Mouse (Mus musculus): ENCODE data around the gene Mrpl45. TPM values are rescaled to one million over a fixed set of nuclear protein-coding genes. Genes with fewer than 3 reads are reported as not detected.

Gene Mrpl45
- polyA plus RNA-seq, 1 experiment from 2014 or later: 38.5 TPM

DNA sequence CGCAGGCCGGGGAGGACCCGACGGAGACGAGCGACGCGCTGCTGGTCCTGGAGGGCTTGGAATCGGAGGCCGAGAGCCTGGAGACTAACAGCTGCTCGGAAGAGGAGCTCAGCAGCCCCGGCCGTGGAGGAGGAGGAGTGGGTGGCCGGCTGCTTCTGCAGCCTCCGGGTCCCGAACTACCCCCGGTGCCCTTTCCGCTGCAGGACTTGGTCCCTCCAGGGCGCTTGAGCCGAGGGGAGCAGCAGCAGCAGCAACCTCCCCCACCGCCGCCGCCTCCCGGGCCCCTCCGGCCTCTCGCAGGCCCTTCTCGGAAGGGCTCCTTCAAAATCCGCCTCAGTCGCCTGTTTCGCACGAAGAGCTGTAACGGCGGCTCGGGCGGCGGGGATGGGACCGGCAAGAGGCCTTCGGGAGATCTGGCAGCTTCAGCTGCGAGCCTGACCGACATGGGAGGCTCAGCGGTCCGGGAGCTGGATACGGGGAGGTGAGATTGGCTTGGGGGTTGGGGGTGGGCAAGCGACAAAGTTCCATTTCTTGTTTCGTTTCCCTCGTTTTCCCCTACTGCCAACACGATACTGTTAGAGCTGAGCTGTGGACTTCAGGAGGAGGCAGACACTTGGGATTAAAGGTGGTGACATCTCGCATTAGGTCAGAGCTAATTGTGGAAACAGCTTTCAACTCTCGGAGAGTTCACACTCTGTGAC, 47.6 kb downstream of the Mrpl45 start:
- no peaks in the 10 kb centered on the region for H3K27me3 ChIP-seq (ENCODE audit: control insufficient read depth, insufficient read depth, low read length)
- peak overlapping the region; percentile 69 for H3K4me2 ChIP-seq (ENCODE audit: low read depth, low read length)
- ATAC-seq (ENCODE audit: insufficient read depth, low FRiP score): no peak

DNA sequence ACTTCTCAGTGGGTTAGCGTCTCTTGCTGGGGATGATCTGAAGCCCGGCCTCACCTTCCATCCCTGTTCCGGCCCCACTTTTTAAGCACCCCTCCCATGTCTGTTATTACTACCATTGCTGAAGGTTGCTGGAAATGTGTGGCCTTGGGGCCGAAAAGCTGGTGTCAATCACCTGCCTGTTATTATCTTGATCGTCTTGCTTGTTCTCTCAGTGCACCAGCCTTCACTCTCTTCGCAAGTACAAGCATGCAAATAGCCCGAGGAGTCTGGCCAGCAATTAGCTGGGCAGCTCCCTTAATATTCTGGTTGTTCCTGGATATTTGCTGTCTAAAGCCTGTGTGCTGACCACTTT, 48.1 kb downstream of the Mrpl45 start:
- no peak for ATAC-seq (ENCODE audit: insufficient read depth, low FRiP score)
- Histone ChIP-seq H3K27me3 (ENCODE audit: control insufficient read depth, insufficient read depth, low read length) (no peaks in the 10 kb centered on the region), H3K9me3 (replicated peaks; ENCODE audit: control insufficient read depth, low read length) (no peaks in the 10 kb centered on the region), H3K4me3 (replicated peaks; ENCODE audit: low read length) (peak overlapping the region; percentile 99), H3K27ac (ENCODE audit: low read length) (peak overlapping the region; percentile 78; the same call in 1 of the 2 replicates), H3K9ac (ENCODE audit: low read length) (peak overlapping the region; percentile 99), H3K4me2 (ENCODE audit: low read depth, low read length) (peak overlapping the region; percentile 69), H3K4me1 (ENCODE audit: control insufficient read depth, insufficient read depth, low read length) (peaks cover 30% of the 10 kb centered on the region), H3K36me3 (ENCODE audit: control insufficient read depth, insufficient read depth, low read length) (no peaks in the 10 kb centered on the region)
- WGBS: 2% methylated on average over 7 of the region's 7 CpGs

More for the DNA sequence above, 47.6 kb downstream of the Mrpl45 start:
- Histone ChIP-seq H3K4me3 (replicated peaks; ENCODE audit: low read length) (peak overlapping the region; percentile 99), H3K4me1 (ENCODE audit: control insufficient read depth, insufficient read depth, low read length) (peaks cover 29% of the 10 kb centered on the region), H3K9ac (ENCODE audit: low read length) (peak overlapping the region; percentile 99), H3K36me3 (ENCODE audit: control insufficient read depth, insufficient read depth, low read length) (no peaks in the 10 kb centered on the region), H3K27ac (ENCODE audit: low read length) (peak overlapping the region; percentile 78), H3K9me3 (replicated peaks; ENCODE audit: control insufficient read depth, low read length) (no peaks in the 10 kb centered on the region)
- WGBS: under 1% methylated on average over 49 of the region's 49 CpGs

DNA sequence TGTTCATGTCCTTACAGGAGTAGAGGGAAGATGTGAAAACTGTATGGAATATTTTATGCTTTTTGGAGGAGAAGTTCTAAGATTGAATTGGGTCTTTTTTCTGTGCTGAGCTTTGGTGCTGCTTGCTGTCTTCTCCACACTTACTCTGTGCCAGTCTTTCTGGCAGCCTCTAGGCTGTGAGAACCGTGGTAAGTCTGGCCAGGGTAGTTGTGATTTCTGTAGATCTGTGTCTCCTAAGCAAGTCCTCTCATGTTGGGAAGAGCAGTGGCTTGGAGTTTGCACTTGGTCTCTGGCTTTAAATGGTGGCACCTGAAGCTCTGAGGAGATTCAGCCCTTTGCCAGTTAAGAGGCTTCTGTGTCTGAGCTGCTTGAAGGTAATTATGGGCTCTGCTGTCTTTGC, 50.0 kb downstream of the Mrpl45 start:
- Histone ChIP-seq H3K4me3 (replicated peaks; ENCODE audit: low read length) (no peak overlapping the region), H3K9me3 (replicated peaks; ENCODE audit: control insufficient read depth, low read length) (no peaks in the 10 kb centered on the region), H3K27me3 (ENCODE audit: control insufficient read depth, insufficient read depth, low read length) (no peaks in the 10 kb centered on the region), H3K4me2 (ENCODE audit: low read depth, low read length) (0 out of 2 replicates have a peak overlapping the region, but pooled peaks have one; percentile 69), H3K27ac (ENCODE audit: low read length) (no peak overlapping the region), H3K9ac (ENCODE audit: low read length) (no peak overlapping the region), H3K36me3 (ENCODE audit: control insufficient read depth, insufficient read depth, low read length) (no peaks in the 10 kb centered on the region), H3K4me1 (ENCODE audit: control insufficient read depth, insufficient read depth, low read length) (peaks cover 30% of the 10 kb centered on the region)
- 70% methylated on average over 1 of the region's 1 CpGs for WGBS
- no peak for ATAC-seq (ENCODE audit: insufficient read depth, low FRiP score)

DNA sequence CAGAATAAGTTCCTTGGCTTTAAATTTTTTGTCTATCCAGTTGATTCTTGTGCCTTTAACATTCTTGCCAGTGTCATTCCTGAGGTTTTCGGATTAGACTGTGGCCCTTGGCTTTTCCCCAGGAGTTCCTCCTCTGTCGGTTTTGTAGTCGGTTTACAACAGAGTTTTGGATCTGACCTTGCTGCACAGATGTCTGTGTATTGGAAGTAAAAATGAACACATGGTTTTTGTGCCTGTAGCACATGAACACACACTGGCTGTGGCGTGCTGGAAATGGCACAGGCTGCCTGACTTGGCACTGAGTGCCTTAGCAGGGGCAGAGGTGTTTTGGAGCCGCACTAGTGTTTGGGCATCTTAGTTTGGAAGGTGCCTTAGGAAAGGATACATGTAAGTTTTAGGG, 53.0 kb downstream of the Mrpl45 start:
- Histone ChIP-seq H3K27ac (ENCODE audit: low read length) (no peak overlapping the region), H3K27me3 (ENCODE audit: control insufficient read depth, insufficient read depth, low read length) (no peaks in the 10 kb centered on the region), H3K4me1 (ENCODE audit: control insufficient read depth, insufficient read depth, low read length) (peaks cover 25% of the 10 kb centered on the region), H3K36me3 (ENCODE audit: control insufficient read depth, insufficient read depth, low read length) (no peaks in the 10 kb centered on the region), H3K4me3 (replicated peaks; ENCODE audit: low read length) (no peak overlapping the region), H3K4me2 (ENCODE audit: low read depth, low read length) (no peak overlapping the region), H3K9me3 (replicated peaks; ENCODE audit: control insufficient read depth, low read length) (no peaks in the 10 kb centered on the region), H3K9ac (ENCODE audit: low read length) (no peak overlapping the region)
- no peak for ATAC-seq (ENCODE audit: insufficient read depth, low FRiP score)
- WGBS: 82% methylated on average over 5 of the region's 5 CpGs

DNA sequence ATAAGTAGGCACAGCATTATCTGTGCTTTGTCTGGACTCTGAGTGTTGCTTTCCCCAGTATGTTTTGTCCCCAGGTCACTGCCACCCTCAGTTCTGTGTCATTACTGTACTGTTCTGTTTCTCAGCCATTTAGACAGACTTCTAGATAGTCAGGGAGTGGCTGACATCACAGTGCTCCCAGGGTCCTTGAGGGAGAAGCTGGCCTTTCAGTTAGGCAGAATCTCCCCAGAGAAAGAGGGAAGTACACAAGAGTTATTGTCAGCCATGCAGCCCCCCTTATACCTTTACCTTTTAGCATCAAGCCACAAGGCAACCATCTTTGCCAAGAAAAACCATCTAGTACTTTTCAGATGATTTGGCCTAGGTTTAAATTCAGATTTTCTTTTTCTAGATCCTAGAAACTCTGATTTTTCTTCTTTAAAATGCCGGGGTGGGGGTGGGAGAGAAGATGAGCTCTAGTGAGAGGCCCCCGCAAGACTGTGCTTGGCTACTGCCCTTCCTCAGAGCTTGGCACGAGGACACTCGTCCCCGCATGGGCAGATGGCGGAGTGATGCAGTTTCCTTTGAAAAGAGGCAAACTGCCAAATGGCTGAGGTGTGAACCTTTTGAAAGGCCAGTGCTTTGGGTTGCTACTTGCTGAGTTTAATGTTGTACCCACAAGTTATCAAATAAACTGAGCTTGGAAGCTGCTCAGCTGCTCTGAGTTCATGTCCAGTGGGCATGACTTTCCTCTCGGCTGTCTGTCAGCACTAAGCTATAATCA, 55.0 kb downstream of the Mrpl45 start:
- Histone ChIP-seq H3K4me1 (ENCODE audit: control insufficient read depth, insufficient read depth, low read length) (peaks cover 8% of the 10 kb centered on the region), H3K9me3 (replicated peaks; ENCODE audit: control insufficient read depth, low read length) (no peaks in the 10 kb centered on the region), H3K27ac (ENCODE audit: low read length) (no peak overlapping the region), H3K36me3 (ENCODE audit: control insufficient read depth, insufficient read depth, low read length) (no peaks in the 10 kb centered on the region), H3K4me2 (ENCODE audit: low read depth, low read length) (no peak overlapping the region), H3K27me3 (ENCODE audit: control insufficient read depth, insufficient read depth, low read length) (no peaks in the 10 kb centered on the region), H3K4me3 (replicated peaks; ENCODE audit: low read length) (no peak overlapping the region), H3K9ac (ENCODE audit: low read length) (no peak overlapping the region)
- WGBS: 65% methylated on average over 7 of the region's 7 CpGs
- no peak for ATAC-seq (ENCODE audit: insufficient read depth, low FRiP score)

DNA sequence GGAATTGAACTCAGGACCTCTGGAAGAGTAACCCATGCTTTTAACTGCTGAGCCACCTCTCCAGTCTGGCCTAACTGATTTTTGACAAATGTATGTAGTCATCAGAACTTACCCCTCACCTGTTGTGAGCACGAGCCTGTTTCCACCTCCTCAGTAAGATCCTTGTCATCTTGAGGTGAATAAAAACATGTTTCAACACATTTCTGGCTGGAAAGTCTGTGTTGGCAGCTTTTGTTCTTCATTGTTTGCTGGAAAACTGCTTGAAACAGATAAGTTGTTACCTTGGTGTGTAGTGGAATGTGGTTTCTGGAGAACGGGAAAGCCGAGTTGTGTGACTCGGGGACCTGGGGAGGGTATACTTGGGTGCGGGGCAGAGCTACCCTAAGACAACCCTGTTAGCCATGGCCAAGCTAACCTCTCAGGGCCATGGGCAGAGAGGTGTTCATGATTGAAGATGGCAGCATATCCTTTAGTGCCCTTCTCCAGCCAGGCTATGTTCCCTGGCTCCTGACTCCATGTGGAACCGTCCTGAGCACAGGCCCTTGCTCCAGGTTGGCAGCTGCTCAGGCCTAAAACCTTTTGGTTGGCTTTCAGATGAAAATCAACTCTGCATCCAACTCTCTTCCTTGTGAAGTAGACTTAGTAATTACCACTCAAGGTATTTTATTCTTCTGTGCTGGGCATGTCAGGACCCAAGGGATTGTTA, 56.8 kb downstream of the Mrpl45 start:
- Histone ChIP-seq H3K27ac (ENCODE audit: low read length) (peak overlapping the region; percentile 44; the same call in 1 of the 2 replicates), H3K4me1 (ENCODE audit: control insufficient read depth, insufficient read depth, low read length) (peaks cover 4% of the 10 kb centered on the region; the same call in 1 of the 2 replicates), H3K9ac (ENCODE audit: low read length) (no peak overlapping the region), H3K4me3 (replicated peaks; ENCODE audit: low read length) (no peak overlapping the region), H3K4me2 (ENCODE audit: low read depth, low read length) (no peak overlapping the region), H3K9me3 (replicated peaks; ENCODE audit: control insufficient read depth, low read length) (no peaks in the 10 kb centered on the region), H3K27me3 (ENCODE audit: control insufficient read depth, insufficient read depth, low read length) (no peaks in the 10 kb centered on the region), H3K36me3 (ENCODE audit: control insufficient read depth, insufficient read depth, low read length) (no peaks in the 10 kb centered on the region)
- no peak for ATAC-seq (ENCODE audit: insufficient read depth, low FRiP score)
- WGBS: 60% methylated on average over 6 of the region's 6 CpGs

DNA sequence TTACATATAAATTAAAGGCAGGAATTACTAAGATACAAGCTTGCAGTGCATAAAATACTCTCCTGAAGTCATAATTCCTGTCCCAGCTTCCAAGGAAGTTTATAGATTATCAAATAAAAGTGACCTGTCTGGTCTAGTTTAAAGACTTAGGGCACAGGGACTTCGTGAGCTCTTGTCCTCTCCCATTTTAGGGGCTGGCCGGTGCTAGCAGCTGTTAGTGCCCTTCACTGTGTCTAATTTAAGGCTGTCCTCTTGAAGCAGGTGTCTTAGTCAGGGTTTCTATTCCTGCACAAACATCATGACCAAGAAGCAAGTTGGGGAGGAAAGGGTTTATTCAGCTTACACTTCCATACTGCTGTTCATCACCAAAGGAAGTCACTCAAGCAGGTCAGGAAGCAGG, 57.9 kb downstream of the Mrpl45 start:
- no peak for ATAC-seq (ENCODE audit: insufficient read depth, low FRiP score)
- WGBS: 77% methylated on average over 2 of the region's 2 CpGs
- Histone ChIP-seq H3K4me1 (ENCODE audit: control insufficient read depth, insufficient read depth, low read length) (no peaks in the 10 kb centered on the region), H3K4me2 (ENCODE audit: low read depth, low read length) (no peak overlapping the region), H3K9ac (ENCODE audit: low read length) (no peak overlapping the region), H3K4me3 (replicated peaks; ENCODE audit: low read length) (no peak overlapping the region), H3K27me3 (ENCODE audit: control insufficient read depth, insufficient read depth, low read length) (no peaks in the 10 kb centered on the region), H3K36me3 (ENCODE audit: control insufficient read depth, insufficient read depth, low read length) (peaks cover 4% of the 10 kb centered on the region; the same call in 1 of the 2 replicates), H3K27ac (ENCODE audit: low read length) (no peak overlapping the region), H3K9me3 (replicated peaks; ENCODE audit: control insufficient read depth, low read length) (no peaks in the 10 kb centered on the region)
